Mouse (Mus musculus): ENCODE results near the gene Mme. TPM values are rescaled to one million over a fixed set of nuclear protein-coding genes. Genes with fewer than 3 reads are reported as not detected.

Mme gene
- polyA plus RNA-seq (2021; fragmentation: Nextera tagmentation), result 3.6 and 4.3 TPM in 2 replicates
- long read RNA-seq, experiment 1, transcript Mme-206 (23 exons, 3,345 nt), result major isoform, 5 of 26 reads
- long read RNA-seq, experiment 1, partial matches to known transcripts, result 5 of 26 reads
- long read RNA-seq, experiment 1, other reads (novel, unspliced or antisense), result 16 of 26 reads
- long read RNA-seq, experiment 2, partial matches to known transcripts, result 2 of 5 reads
- long read RNA-seq, experiment 2, other reads (novel, unspliced or antisense), result 2 of 5 reads

DNA sequence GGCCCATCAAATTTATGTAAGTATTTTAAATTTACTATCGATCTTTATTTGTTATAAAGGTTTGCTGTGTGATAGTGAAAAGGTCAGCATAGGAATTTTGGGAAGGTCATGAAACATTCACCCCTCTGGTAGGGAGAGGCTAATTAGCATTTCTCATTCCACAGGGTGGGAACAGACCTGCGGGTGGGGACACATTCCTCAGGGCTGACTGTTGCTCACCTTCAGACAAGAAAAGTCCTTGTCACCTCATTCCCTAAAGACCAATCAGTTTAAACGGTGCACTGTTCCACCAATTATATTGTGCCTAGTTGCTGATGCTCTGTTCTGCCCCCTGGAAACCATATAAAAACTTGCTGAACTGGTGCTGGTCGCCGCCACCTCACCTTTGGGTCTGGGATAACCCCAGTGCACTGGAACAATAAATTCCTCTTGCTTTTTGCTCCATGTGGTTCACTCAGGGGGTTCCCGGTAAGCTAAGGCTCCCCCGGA is at the start of gene Mme:
Mme (plus strand) TSS at position 439 of the 489 bp plus-strand sequence.

Other genes starting within 250 kb of the Mme start
- gene Gm34302, start 242.3 kb downstream of the Mme start, polyA plus RNA-seq (2021; fragmentation: Nextera tagmentation), result 1.4 and 2.0 TPM in 2 replicates